Mouse (Mus musculus) forebrain, embryonic 14.5 days (tissue): Measurements from ENCODE around the gene Anapc7. TPM values are rescaled to one million over a fixed set of nuclear protein-coding genes. Genes with fewer than 3 reads are reported as not detected.

ENCODE experiments used
- ATAC-seq: fragments of 200-750 bp; cut with Nextera tagmentation; 2 replicates; pipeline ENCODE4 v1.8.0; 2017; ENCODE audit warnings: mild to moderate bottlenecking, moderate library complexity
- DNase-seq: peaks from one replicate; pipeline ENCODE4 v3.0.0-alpha.2; 2015; ENCODE audit warnings: low spot score
- H3K27ac ChIP-seq: fragments of 300-500 bp; sonication (generic); 2 replicates; pipeline ENCODE4 v1.5.1; 2014; ENCODE audit warnings: low read depth, mild to moderate bottlenecking, control low read depth, low read length, moderate library complexity
- H3K27me3 ChIP-seq: fragments of 300-500 bp; sonication (generic); replicated peaks from 2 replicates; pipeline ENCODE4 v1.6.1; 2014; ENCODE audit warnings: low read length, control low read depth, mixed read lengths; ENCODE audit not compliant: control insufficient read depth, insufficient read depth
- H3K36me3 ChIP-seq: fragments of 300-500 bp; sonication (generic); 2 replicates; pipeline ENCODE4 v1.6.1; 2014; ENCODE audit warnings: low read length, control low read depth; ENCODE audit not compliant: control insufficient read depth, insufficient read depth
- H3K4me1 ChIP-seq: fragments of 300-500 bp; sonication (generic); 2 replicates; pipeline ENCODE4 v1.6.1; 2014; ENCODE audit warnings: antibody characterized with exemption, low read length, control low read depth; ENCODE audit not compliant: control insufficient read depth, insufficient read depth
- H3K4me2 ChIP-seq: fragments of 300-500 bp; sonication (generic); 2 replicates; pipeline ENCODE4 v1.6.1; 2014; ENCODE audit warnings: mild to moderate bottlenecking, control low read depth, low read length
- H3K4me3 ChIP-seq: fragments of 300-500 bp; sonication (generic); 2 replicates; pipeline ENCODE4 v1.5.1; 2014; ENCODE audit warnings: low read depth, low read length, control low read depth
- H3K9ac ChIP-seq: fragments of 300-500 bp; sonication (generic); 2 replicates; pipeline ENCODE4 v1.6.1; 2014; ENCODE audit warnings: mild to moderate bottlenecking, low read length, control low read depth, moderate library complexity
- H3K9me3 ChIP-seq: fragments of 300-500 bp; sonication (generic); replicated peaks from 2 replicates; pipeline ENCODE4 v1.6.1; 2016; ENCODE audit warnings: low read length, control low read depth, mixed read lengths; ENCODE audit not compliant: control insufficient read depth
- WGBS: fragments of 180-500 bp; shearing (Covaris S2); extraction: QIAGEN DNeasy Blood & Tissue Kit; methylation state at CpG from one replicate; pipeline ENCODE4 v1.1.7; 2014; 5-methylcytosine and 5-hydroxymethylcytosine counted together
- polyA plus RNA-seq: library from polyadenylated mRNA; unstranded; fragments of >200 nt; fragmentation: Nextera tagmentation; extraction: Ambion mirVana; gene quantifications from 2 replicates; pipeline ENCODE4 v1.2.1, GENCODE M21; 2014

Gene Anapc7
- polyA plus RNA-seq = 33.1 and 37.3 TPM in 2 replicates

- Histone ChIP-seq H3K27me3 (no peaks in the 10 kb centered on the region), H3K27ac (peak within 1 kb of the TSS; percentile 93), H3K4me1 (peaks cover 12% of the 10 kb centered on the region), H3K36me3 (peaks cover 6% of the 10 kb centered on the region; the same call in 1 of the 2 replicates), H3K9me3 (no peaks in the 10 kb centered on the region), H3K4me3 (peak within 1 kb of the TSS; percentile 98), H3K9ac (peak within 1 kb of the TSS; percentile 90), H3K4me2 (peak within 1 kb of the TSS; percentile 89)
- peak; percentile 15 for DNase-seq
- ATAC-seq = no peak
- 25% methylated on average over 17 of the region's 17 CpGs for WGBS
Observed at GRCm38 (mm10) chr5:122421271-122422068, at the start of gene Anapc7. Anapc7 (plus strand) TSS chr5:122421693.

DNA sequence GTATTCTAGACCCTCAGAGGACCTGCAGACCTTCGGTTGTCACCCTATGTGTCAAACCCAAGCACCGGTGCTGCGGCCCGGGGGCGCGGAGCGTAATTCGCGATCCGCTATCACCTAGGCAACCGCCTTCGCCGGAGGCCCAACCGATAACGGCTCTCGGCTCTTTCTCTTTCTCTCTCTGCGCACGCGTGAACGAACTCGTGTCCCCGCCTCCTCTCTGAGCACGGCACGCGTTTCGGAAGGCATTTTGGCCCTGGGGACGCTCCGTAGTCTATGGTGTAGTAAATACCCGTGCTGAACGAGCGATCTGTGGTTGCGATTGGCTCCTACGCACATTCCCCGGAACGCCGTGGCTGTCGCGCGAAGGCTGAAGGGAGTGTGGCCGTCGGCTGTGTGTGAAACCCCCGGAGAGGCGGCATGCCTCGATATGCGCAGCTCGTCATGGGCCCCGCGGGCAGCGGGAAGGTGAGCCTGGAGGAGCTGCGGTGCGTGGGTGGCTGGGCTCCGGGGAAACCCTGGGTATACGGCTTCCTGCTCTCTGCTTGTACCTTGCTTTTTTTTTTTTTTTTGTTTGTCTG lies 49.2 kb upstream of the Anapc7 start, which contains the start of gene Fam216a:
Fam216a (minus strand) TSS at position 173 of the 578 bp plus-strand sequence.
- peak; percentile 95 for ATAC-seq
- H3K4me1 ChIP-seq = peaks cover 8% of the 10 kb centered on the region
- under 1% methylated on average over 52 of the region's 53 CpGs for WGBS

DNA sequence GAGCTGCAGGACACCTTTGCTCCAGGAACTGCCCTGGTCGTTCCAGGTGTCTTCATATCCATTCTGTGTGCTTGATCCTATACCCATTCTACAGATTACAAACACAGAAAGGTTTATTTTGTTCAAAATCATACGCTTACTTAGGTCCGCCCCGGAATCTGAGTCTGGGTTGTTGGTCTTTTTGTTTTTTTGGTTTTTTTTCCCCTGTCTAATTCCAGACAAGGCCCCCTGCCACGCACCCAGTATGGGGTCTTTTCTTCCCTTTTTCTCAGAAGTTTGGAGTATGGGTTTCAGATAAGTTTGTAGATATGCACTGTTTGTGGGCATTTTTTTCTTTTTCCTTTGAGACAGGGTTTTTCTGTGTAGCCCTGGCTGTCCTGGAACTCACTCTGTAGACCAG lies 48.6 kb upstream of the Anapc7 start:
- Histone ChIP-seq H3K4me1 (peaks cover 8% of the 10 kb centered on the region), H3K4me3 (peak overlapping the region; percentile 71), H3K9me3 (no peaks in the 10 kb centered on the region), H3K27ac (peak overlapping the region; percentile 78; the same call in 1 of the 2 replicates), H3K36me3 (peaks cover 22% of the 10 kb centered on the region), H3K9ac (peak overlapping the region; percentile 72), H3K4me2 (peak overlapping the region; percentile 61), H3K27me3 (no peaks in the 10 kb centered on the region)
- ATAC-seq (no peak), DNase-seq (peak; percentile 6)
- WGBS = 8% methylated on average over 5 of the region's 5 CpGs

More for the DNA sequence above, 49.2 kb upstream of the Anapc7 start, which contains the start of gene Fam216a:
- H3K36me3 ChIP-seq = peaks cover 28% of the 10 kb centered on the region
- H3K4me2 ChIP-seq = peak within 1 kb of the TSS; percentile 68
- DNase-seq = peak; percentile 100
- peak within 1 kb of the TSS; percentile 87 for H3K9ac ChIP-seq
- peak within 1 kb of the TSS; percentile 96 for H3K27ac ChIP-seq
- peak within 1 kb of the TSS; percentile 71 for H3K4me3 ChIP-seq
- H3K27me3 ChIP-seq = no peaks in the 10 kb centered on the region
- H3K9me3 ChIP-seq = no peaks in the 10 kb centered on the region

DNA sequence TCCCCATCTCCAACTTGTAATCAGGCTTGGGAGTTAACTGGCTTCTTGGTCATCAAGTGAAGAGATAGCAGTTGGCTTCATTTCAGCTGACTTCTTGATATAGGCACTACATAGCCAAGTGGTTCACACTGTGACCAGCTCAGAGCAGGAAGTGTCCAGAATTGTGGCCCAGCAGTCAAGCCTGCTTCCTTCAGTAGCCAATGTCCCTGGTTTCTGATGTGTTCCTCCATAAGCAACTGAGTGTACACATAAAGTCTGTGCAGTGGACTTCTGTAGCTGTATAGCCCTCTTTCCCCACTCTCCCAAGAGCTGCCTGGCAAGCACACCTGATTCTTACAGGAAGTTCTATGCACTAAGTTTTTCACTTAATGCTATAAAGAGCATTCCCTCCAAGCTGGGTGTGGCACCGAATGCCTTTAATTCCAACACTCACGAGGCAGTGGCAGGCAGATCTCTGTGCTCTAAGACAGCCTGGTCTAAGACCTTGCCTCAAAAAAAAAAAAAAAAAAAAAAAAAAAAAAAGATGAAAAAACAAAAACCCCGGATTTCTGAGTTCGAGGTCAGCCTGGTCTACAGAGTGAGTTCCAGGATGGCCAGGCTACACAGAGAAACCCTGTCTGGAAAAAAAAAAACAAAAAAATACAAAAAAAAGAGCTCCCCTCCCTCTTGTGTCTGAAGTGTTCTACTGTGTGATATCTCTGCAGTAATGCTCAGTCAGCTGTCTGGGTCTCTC lies 44.2 kb upstream of the Anapc7 start:
- no peak overlapping the region for H3K4me3 ChIP-seq
- 93% methylated on average over 4 of the region's 4 CpGs for WGBS
- ATAC-seq = no peak
- H3K4me2 ChIP-seq = no peak overlapping the region
- DNase-seq = no peak
- no peak overlapping the region for H3K9ac ChIP-seq
- no peaks in the 10 kb centered on the region for H3K9me3 ChIP-seq
- H3K4me1 ChIP-seq = peaks cover 8% of the 10 kb centered on the region
- H3K27ac ChIP-seq = no peak overlapping the region
- H3K36me3 ChIP-seq = peaks cover 35% of the 10 kb centered on the region
- no peaks in the 10 kb centered on the region for H3K27me3 ChIP-seq

GRCm38 (mm10) chr5:122378171-122378570 lies 43.3 kb upstream of the Anapc7 start:
- H3K9ac ChIP-seq = no peak overlapping the region
- H3K27ac ChIP-seq = no peak overlapping the region
- H3K4me1 ChIP-seq = peaks cover 4% of the 10 kb centered on the region
- H3K27me3 ChIP-seq = no peaks in the 10 kb centered on the region
- no peaks in the 10 kb centered on the region for H3K9me3 ChIP-seq
- WGBS = 94% methylated on average over 12 of the region's 12 CpGs
- no peak for ATAC-seq
- H3K4me3 ChIP-seq = no peak overlapping the region
- peaks cover 37% of the 10 kb centered on the region for H3K36me3 ChIP-seq
- DNase-seq = no peak
- H3K4me2 ChIP-seq = no peak overlapping the region

- no peaks in the 10 kb centered on the region for H3K9me3 ChIP-seq
- H3K9ac ChIP-seq = no peak overlapping the region
- no peak overlapping the region for H3K4me2 ChIP-seq
- DNase-seq (peak; percentile 81), ATAC-seq (peak; percentile 58)
- H3K27me3 ChIP-seq = no peaks in the 10 kb centered on the region
- peaks cover 37% of the 10 kb centered on the region for H3K36me3 ChIP-seq
- 56% methylated on average over 11 of the region's 11 CpGs for WGBS
- no peak overlapping the region for H3K27ac ChIP-seq
- H3K4me3 ChIP-seq = no peak overlapping the region
- no peaks in the 10 kb centered on the region for H3K4me1 ChIP-seq
Observed at GRCm38 (mm10) chr5:122379374-122380155, 41.9 kb upstream of the Anapc7 start.

DNA sequence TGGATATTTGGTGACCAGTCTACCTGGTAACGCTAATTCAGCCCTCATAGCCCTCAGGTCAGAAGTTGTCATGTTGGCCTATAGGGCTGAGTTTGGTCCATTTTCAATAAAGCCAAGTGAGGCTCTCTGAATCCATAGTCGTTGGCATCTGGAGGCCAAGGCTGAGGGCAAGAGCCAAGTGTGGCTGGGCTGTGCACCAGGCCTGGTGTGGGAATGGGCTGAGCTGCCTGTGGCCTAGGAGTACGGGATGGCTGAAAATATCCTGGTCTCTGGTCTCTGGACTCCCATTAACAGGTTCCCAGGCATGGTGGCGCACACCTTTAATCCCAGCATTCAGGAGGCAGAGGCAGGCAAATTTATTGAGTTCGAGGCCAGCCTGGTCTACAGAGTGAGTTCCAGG lies 31.5 kb upstream of the Anapc7 start:
- Histone ChIP-seq H3K27me3 (no peaks in the 10 kb centered on the region), H3K4me3 (no peak overlapping the region), H3K9me3 (no peaks in the 10 kb centered on the region), H3K4me2 (no peak overlapping the region), H3K36me3 (no peaks in the 10 kb centered on the region), H3K27ac (no peak overlapping the region), H3K4me1 (peaks cover 6% of the 10 kb centered on the region; the same call in 1 of the 2 replicates), H3K9ac (no peak overlapping the region)
- WGBS = 89% methylated on average over 5 of the region's 5 CpGs
- DNase-seq = no peak
- ATAC-seq = no peak

DNA sequence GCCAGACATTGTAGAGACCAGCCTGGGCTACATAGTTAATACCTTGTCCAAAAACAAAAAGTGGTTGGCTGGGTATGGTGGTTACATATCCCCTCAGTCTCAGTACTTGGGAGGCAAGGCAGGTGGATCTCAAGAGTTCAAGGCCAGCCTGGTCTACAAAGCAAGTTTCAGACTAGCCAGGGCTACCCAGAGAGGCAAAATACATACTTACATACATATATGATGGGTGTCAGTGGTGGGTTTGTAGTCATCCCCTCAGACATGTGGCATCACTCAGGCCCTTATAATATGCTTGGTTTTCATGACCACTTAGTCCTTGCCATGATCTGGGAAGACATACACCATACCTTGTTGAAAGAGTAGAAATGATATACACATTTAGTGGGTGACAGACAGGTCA lies 30.8 kb upstream of the Anapc7 start:
- Histone ChIP-seq H3K36me3 (no peaks in the 10 kb centered on the region), H3K4me3 (no peak overlapping the region), H3K9me3 (no peaks in the 10 kb centered on the region), H3K27ac (no peak overlapping the region), H3K9ac (no peak overlapping the region), H3K4me2 (no peak overlapping the region), H3K27me3 (no peaks in the 10 kb centered on the region), H3K4me1 (peaks cover 6% of the 10 kb centered on the region; the same call in 1 of the 2 replicates)
- ATAC-seq = no peak
- no peak for DNase-seq
